Mouse (Mus musculus): Measurements from ENCODE around the gene Prkca.

Prkca gene

DNA sequence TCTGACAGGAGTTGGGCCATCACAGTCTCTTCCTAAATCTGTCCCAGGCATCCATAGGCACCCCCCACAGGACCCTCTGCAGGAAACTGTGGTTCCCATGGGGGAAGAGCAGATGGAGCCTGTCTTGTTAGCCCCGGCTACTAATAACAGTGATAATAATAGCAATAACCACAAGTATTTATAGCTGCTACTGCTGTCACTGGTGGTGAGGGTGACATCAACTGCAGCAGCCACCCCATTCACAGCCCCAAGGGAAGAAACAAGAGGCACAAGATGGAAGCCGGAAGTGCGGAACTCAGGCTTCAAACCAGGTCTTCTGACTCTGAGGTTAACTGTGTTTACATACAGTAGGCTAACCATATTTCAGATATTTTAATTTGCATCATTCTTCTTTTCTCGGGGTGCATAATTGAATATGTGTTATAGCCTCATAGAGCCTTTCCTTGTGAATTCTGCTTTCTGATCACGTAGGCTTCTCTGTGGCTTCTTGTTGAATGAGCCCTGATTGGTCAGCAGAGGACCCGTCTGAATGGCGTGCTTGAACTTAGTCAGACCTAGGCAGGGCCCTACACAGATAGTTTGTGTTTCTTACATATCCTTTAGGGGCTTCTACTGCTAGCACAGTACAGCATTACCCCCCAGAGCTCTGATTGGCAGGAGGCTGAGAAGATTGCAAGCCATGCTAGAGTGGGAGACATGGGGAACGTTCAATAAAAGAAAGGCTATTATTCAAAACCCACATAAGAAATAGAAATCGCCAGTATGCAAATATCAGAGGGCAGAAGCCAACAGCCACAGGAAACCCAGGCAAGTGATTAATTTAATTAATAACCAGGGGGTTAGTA, 189.5 kb downstream of the Prkca start:
- no peak for DNase-seq

DNA sequence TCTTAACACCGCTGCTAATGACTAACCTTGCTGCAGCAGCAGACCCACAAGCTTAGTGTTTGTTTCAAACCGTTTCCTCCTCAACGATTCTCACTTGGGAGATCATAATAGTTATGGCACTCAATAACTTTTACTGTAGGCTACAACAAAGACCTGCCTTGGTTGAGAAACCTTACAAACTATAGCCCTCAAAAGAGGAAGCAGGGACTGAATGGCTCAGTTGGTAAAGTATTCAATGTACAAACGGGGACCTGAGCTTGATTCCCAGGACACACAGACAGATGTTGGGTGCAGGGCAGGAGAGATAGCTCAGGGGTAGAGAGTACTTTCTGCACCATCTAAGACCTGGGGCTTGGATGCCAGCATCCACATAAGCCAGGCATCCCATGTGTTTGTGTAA, 191.1 kb downstream of the Prkca start:
- no peak for DNase-seq

DNA sequence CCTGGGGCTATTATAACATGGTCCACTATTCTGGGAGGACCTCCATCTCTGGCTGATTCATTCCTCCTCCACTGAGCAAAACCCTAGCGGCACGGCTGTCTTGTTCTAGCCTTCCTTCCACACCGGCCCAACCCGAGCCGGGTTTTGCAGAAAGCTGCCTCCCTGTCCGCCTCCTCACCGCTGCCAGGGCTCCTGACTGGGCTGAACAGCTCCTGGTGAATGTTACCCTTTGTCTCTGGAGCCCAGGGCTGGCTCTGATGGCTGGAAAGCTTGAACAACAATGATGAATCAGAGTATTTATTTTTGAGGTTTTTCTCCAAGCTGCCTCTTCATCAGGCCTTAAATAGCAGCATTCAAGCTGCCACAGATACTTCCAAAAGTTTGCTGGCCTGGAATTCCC, 193.3 kb downstream of the Prkca start:
- DNase-seq: peak; percentile 92

DNA sequence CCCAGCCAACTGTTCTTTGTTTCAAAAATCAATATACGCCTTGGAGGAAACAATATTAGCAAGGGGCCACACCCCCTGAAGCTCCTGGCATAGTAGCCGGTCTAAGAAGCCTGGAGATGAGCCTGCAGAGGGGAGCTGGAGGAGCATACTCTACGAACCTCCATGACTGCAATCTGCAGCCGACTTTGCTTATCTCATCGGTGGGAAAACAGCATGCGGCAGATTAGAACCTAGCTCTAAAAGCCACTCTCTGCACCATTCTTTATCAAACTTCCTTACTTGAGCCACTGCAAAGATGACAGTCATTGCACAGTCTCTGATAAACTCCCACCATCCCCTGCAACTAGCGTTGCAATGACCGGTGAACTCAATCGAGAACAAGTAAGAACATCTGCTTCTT, 194.5 kb downstream of the Prkca start:
- DNase-seq: no peak

DNA sequence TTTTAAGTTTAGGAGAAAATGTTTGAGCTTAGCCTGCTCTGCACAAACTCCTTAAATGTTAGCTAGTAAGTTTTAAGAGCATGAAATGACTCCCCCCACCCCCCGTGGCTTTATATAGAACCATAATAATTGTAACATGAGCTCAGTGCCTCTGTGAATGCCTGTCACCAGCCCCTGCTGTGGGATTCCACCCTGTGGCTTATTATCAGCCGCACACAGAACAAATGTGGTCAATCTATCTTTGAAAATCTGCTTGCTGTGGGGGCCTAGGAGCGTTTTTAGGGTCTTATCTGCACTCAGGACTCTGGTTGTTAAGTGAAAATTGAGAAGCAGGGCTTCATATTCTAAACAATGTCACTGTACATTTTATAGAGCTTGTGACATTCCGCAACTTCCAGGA, 195.2 kb downstream of the Prkca start:
- no peak for DNase-seq

DNA sequence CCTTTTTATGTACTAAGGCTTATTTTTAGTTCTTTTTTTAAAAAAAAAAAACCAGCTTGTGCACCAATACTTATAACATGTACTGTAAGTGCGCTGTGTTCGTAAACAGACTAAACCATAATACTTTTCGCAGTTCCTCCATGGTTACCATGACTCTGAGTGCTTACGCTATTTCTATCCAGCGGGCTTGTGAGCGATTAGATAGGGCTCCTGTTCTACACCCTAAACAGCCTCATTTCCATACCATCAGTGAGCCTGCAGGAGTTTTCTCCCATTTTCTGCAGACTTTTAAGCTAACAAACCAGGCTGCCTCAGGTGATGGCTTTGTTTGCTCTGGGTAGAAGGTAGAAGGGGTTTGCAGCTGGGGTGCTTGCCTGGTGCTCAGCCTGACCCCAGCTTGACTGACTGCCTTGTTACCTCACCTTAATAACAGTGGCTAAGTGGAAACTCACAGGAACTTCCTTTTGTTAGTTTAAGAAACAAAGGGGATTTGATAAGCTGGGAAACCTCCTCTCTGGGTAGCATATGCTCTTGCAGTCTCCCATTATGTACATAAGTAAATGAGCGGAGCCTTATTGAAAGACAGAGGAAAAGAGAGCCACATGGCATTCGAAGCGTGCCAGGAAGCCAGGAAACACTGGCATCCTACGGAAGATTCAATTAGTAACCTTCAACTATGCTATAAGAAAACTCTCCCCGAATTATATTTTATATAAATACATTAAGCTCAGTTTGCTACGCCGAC, 197.8 kb downstream of the Prkca start:
- DNase-seq: no peak

DNA sequence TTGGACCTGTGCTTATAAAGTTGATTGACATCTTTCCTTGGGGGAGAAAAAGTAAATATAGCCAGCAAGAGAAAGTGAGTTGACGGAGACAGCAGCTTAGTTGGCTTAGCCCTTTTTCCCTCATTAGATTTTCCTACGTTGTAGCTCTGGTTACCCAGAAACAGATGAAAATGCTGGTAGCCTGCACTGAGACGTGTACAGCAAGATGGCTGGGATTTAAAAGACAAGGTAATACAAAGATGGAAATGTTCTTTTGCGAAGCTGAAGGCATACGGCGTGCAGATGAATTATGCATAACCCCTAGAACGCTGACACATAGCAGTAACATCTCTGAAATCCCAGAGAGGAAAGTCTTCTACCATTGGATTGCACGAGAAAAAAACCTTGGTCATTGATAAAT, 198.6 kb downstream of the Prkca start:
- no peak for DNase-seq

DNA sequence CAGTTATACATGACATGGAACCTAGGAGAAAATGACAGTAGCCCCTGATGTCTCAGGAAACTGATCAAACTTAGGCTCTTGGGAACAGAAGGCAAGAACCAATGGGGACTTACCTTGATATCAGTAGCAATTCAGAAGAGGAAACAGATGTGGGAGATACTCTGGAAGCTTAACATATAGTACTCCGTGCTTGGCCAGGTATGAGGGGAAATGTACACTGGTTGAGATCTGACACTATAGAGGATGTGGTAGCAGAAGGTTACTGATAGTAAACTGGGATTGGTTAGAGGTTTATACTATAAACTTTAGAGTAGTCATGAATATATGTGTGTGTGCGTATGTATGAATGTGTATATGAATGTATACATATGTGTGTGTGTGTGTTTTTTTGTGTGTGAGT, 200.0 kb downstream of the Prkca start:
- no peak for DNase-seq

DNA sequence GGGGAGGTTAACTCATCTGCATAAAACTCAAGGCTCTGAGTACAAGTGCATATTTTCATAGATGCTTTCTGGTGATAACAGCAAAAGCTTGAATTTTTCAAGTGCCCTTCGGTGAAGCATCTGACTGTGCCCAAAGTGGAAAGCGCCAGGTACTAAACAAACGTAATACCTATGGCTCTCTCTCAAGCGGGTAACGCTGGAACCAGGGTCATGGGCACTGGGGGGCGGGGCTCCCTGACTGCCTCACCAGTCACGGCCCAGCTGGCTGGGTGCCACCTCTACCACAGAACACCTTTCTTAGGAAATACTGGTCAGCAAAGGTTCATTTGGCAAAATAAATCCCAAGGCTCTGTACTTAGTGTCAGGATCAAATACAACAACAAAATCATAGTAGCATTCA, 203.7 kb downstream of the Prkca start:
- no peak for DNase-seq

DNA sequence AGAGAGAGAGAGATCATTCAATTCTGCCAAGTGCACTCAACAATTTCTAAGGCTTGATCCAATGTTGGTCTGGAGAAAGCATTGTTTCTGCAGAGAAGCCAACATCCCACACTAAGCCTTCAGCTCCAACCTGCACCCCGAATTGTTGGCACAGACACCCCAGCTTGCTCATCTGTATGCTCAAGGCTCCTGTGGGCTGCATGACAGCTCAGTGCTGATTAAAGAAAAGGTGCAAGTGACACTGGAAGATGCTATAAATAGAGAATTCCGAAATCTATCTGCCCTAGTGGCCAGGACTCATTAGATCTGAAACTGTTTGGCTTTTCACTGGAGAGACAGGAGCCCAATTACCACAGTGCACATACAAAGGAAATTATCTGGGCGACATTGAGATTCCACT, 207.4 kb downstream of the Prkca start:
- peak; percentile 46 for DNase-seq

DNA sequence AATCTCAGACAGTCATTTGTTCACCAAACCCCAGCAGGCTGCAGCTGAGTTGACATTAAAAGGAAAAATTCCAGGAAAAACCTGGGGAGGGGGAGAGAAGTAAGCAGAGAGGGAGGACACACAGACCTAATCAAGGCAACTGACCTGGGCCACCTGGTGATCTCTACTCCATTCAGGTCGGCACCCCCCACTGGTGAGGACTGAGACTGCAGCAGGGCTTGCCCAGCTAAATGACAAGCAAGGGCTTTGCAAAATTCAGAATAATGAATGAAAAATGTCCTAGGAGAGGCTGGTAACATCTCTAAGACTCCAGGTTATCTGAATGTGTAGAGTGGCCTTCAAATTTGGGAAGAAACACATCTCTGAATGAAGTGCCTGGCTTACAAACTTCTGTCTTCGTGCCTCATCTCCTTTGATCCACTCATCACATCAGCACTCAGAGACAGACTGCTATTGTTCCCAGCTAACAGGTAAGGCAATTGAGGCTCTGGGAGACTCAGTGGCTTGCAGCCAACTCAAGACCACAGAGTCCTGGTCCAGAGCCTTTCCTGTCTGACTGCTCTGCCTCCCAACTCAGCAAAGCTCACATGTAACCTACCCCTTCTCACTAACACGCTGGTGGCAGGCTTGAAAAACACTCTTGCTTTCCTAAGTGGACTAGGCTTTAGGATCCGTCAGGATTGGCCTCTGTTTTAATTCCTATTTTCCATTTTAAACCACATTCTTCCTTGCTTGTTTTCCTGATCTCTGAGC, 208.1 kb downstream of the Prkca start:
- DNase-seq: no peak

DNA sequence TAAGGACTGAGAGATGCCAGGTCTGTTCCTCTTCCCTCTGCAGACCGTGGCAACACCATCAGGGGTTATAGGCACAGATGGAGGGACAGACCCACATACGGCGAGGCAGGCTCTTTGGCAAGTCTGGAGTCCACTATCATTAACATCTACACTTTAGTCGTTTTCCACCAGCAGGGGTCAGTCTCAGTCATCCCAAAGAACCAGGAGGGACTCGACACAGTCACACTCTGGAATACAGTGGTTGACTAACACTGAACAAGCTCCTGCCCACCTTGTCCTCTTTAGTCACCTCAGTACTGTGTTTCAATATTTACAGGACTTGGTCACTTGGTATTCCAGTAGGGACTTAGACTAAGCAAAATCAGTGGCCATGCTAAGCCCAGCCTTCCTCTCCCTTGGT, 215.1 kb downstream of the Prkca start:
- peak; percentile 49 for DNase-seq

DNA sequence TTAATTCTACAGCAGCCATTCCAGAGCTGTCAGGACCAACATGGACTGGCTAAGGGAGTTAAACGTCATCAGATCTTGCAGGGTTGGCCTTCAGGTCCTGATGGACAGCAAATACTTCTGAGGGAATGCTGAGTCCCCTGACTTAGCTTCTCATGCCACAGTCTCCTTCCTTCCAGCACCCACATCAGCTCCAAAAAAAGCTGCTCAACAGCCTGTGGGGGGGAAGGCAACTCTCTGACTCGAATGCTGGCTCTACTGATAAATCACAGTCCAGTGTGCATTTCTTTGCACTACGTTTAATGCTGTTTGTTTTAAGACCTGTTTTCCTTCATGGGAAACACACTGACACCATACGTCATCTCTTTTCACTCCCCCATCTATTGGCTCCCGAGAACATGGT, 215.8 kb downstream of the Prkca start:
- DNase-seq: no peak

DNA sequence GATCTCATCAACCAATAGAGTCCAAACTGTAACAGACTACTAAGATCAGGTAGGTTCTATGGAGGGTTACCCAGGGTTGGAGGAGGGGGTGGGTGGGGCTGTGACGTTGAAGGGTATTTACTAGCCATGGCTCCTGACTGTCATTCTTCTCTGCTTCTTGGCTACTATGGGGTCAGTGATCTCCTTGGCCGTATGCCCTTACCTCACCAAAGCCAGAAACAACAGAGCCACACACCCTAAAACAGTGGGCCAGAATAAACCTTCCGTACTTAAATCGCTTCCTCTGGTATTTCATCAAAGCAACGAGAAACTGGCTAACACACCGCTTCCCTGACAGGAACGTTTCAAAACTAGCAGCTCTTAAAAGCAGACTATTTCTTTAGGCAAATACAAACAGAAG, 221.2 kb downstream of the Prkca start:
- no peak for DNase-seq

DNA sequence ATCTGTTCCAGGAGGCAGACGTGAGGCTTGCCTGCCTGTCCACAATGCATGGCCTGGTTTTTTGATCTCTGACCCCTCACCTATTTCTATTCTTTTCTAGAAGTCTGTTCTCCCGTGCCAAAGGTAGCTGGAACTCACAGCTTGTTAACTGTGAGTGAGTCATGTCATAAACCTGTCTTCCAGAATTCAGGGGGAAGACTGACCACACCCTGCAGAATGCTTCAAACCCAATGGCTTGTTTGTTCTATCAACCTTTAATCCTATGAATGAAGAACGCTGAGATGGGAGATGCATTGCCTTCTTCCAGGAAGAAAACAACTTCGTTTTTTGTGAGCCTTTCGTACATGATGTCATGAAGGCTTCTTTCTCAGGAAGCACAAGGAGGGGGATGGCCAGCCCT, 223.0 kb downstream of the Prkca start:
- DNase-seq: no peak

DNA sequence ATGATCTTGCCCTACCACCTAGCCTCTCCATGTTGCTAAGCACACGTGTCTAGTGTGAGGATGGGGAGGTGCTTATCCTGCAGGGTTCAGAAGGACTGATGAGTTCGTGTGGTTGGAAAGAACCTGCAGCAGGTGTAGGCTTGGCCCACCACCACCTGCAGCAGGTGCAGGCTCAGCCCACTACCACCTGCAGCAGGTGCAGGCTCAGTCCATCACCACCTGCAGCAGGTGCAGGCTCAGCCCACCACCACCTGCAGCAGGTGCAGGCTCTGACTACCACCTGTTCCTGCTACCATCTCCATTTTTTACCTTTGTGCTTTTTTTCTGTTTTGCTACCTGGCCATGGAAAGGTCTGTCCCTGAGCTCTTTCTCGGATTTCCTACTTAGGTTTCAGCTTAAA, 223.9 kb downstream of the Prkca start:
- no peak for DNase-seq

DNA sequence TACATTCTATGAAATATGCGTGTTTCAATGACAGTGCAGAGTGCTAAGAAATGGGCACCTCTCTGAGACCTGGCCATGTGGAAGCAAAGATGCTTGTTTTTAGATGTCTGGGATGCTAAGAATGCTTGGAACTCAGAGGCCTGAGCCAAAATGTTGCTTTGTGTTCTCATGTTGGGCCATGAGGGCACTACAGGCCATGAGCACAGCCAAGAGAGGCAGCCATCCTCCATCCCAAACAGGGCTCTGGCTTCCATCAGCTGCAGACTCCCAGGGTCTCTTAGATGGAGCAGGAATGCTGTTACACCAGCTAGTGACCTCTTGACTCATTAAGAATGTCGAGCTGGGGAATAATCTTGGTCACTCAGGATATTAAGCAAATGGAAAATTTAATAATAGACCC, 224.9 kb downstream of the Prkca start:
- no peak for DNase-seq

DNA sequence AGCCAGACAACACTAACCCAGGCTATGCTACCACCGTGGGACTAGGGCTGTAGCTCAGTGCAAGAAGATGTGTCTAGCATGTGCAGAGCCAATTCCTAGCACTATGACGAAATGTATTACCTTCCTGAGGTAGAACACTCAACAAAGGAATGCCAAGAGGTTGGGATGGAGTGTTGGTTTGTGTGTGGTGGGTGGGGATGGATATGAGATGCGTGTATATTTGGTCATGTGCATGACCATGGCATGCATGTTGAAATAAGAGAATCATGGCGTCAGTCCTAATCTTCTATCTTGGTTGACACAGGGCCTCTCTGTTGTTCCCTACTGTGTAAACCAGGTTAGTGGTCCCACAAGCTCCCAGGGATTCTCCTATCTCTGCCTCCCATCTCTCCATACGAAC, 225.5 kb downstream of the Prkca start:
- no peak for DNase-seq

DNA sequence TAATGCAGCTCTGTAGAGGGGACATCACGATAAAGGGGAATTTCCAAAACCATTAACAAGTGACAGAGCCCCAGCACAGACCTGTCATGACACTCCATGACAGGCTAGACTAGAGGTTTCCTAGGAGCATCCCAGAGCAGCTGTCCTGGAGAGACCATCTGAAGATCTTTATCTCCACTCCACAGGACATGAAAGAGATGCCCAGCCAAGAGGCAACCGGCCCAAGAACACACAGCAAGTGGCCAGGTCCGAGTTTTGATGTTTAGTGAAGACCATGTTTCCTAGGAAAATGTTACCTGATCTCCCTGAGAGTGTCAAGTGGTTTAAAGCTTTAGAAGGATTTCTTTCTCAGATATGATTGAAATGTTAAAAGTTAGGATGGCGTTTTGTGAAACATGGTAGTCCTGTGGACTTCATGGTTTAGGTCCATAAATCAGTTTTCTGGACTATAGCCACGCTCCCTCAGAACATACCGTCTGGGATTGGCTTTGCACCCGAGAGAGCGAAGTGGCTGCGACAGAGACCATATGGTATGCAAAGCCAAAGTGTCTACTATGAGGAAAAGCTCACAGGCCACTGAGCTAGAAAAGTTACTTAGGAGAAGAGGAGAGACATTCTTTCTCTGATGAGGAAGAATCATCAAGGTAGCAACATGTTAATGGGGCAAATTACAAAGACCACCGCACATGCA, 226.2 kb downstream of the Prkca start:
- no peak for DNase-seq

DNA sequence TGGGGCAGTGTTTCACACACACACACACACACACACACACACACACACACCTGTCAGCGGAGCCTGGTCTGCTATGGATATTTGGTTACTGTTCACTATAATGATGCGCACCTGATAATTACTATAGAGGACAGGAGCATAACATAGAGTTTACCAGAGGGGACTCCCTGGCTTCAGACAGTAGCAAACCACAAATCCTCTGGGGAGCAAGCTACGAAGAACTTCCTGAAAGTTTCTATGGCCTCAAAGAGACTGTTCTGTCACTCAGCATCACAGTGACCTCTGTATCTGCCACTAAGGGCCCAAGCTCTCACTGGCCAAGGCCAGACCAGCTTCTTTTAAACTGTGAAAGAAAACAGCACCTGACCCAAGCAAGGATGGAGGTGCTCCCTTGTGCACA, 229.6 kb downstream of the Prkca start:
- no peak for DNase-seq

DNA sequence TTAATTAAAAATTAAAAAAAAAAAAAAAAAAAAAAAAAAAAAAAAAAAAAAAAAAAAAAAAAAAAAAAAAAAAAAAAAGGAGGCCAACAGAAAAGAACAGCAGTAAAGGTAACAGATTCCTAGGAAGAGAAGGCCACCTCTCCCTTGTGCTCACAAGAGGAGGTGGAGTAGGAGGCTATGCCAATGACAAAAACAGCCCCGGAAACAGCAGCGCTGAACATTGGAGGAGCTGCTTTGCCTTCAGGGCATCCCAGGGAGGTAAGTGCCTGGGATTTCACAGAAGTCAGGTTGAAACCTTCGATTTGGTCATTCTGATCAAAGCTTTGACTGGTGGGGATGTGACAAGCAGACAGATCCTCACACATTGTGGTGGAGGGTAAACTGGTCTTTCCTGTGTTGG, 231.3 kb downstream of the Prkca start:
- no peak for DNase-seq

DNA sequence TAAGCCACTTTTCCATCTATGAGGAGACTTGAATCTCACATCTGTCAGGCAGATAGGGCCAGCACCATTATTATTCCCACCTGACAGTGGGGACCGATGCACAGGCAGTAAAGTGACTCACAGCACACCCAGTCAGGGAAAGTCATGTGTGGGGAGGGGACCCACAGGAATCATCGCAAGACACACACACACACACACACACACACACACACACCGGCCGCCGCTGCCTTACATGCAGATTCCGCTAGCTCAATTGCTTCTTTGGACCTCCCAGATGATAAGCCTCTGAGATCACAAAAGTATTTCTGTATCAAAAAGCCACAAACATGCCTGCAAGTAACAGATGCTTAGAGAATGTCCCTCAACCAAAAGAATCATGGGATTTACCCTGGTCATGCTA, 239.6 kb downstream of the Prkca start:
- DNase-seq: no peak

DNA sequence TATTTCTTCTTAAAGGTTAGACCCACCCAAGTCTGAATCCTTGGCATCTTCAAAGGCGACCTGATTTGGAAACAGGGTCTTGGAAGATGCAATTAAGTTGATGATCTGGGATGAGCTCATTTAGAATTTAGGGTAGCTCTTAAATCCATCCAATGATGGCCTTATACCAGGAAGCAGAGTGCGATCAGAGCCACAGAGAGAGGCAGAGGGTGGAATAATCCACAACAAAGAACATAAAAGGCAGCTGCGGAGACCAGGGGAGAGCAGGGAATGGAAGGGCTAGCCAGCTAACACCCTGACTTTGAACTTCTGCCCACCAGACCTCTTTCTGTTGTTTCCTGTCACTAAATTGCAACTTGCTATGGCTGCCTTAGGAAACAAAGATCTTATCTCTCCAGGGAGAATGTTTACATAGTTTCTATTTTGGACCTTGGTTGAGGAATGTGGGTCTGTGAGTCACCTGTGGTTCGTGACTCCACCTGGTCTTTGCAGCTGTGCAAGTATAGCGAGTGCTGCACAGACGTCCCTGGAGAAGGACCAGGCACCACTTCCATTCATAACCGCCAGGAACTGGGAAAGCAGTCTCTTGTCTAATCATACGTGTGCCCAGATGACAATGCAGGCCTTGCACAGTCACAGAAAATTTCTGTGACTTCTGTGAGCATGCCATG, 242.3 kb downstream of the Prkca start:
- no peak for DNase-seq
